Mouse (Mus musculus) ovary, adult 18-20 months (tissue): ENCODE data around the gene Kirrel3.

Experiments used
- DNase-seq: peaks from one replicate; pipeline ENCODE4 v3.0.0; 2022; ENCODE audit warnings: low spot score, mixed read lengths

Kirrel3 gene

DNA sequence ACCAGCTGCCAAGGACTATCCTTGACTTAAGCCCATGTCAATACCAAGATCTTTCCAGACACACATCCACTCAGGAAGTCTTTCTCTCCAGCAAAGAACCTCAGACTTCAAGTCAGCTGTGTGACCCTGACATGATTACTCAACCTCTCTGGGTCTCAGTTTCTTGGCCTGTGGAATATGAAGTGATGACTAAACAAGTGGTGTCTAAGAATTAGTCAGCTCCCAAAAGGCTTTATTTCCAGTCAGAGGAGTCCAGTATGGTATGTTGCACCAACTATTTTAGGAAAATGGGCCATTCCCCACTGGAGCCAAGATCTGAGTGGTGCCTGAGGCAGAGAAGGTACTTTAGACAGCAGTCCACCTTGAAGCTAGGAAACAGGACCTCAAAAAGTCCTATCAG lies 462.0 kb downstream of the Kirrel3 start:
- no peak for DNase-seq

GRCm38 (mm10) chr9:34953420-34953819 lies 467.7 kb downstream of the Kirrel3 start:
- DNase-seq = no peak

GRCm38 (mm10) chr9:34954212-34954611 lies 468.5 kb downstream of the Kirrel3 start:
- DNase-seq = no peak

DNA sequence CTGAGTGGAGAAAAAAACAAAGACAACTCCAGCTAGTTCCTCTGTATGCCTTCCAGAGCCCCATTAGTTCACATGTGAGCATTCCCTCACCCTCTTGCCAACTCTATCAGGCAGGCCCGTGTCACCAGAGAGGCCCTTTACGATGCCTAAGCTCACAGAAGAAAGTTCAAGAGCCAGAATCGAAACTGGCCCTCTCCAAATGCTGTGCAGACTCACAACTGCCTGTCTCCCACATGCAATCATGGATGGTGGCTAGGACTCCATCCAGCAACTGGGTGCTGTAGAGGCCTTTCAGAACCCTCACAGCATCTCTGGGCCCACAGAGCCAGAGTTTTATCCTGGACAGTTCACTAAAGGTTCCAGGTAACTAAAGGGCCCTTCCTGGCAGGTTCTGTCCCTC lies 470.8 kb downstream of the Kirrel3 start:
- DNase-seq = no peak

GRCm38 (mm10) chr9:34957691-34958090 lies 472.0 kb downstream of the Kirrel3 start:
- no peak for DNase-seq

DNA sequence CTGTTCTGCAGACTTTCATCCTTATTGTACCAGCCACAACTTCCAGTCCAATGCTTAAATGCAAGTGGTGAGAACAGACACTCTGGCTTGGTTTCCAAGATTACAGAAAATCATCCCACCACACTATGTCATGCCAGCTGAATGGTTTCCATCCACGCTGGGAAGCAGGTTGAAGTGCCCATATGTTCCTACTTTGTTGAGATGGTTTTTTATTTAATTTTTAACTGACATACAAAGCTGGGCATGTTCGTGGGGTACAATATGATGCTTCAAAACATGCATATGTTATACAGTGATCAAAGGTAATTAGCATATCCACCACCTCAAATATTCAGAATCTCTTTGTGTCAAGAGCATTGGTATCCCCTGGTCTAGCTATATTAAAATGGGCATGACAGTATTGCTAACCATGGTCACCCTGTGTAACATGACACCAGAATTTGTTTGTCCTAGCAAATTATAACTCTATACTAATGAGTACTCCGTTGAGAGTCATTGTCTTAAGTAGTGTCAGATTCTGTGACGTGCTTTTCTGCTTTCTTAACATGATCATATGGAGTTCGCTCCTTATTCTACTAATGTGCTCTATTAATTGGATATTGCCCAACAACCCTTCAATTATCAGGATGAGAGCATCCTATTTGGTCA lies 472.6 kb downstream of the Kirrel3 start:
- no peak for DNase-seq

DNA sequence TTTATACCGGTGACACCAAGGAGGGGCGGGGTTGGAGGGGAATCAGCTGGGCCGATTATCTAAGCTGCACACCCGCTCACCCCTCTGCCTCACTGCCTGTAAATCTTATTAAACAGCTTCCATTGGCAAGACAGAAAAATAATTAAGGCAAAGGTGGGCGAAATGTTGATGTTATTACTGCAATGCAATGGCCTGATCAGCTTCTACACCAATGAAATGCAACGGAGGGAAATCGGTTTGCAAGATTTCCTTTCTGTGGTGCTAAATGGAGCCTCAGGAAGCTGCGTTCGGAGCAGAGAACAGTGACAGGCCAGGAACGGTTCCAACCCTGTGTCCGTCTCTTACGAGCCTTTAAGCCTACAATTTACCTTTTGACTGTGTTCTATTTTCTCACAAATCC lies 475.0 kb downstream of the Kirrel3 start:
- no peak for DNase-seq

- DNase-seq = no peak
These were observed 475.5 kb downstream of the Kirrel3 start for GRCm38 (mm10) chr9:34961171-34961570.

DNA sequence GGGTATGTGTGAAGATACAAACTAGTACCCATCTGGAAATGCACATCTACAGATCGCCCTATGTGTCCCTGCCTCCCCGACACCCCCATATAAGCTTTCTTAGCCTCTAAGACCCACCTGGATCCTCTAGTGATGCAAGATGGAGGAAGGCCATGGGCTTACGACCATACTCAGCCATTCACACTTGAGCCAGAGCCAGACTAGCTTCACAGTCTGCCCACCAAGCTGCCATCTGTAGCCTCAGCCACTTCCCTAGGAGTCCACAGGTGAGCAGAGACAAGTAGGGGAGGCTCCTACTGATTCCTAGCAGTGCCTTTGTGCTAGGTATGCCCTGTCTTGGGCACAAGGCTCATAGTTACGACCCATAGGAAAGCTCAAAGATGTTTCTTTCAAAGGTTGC lies 476.6 kb downstream of the Kirrel3 start:
- DNase-seq = no peak

DNA sequence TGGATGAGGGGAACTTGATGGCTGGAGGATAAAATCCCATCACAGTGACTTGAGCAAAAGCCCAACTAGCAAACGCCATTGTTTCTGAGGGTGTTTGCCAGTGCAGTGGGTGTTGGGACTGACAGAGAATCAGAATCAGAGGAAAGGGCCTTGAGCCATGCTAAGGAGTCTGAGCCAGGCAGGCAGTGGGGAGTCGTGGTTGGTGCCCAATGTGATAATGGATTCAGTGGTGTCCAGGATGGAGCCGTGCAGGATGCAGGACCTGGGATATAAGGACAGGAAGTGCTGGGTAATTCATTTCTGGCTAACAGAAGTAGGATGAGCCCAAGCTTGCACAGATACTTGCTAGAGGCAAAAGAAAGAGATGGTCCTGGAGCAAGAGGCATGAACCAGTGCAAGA lies 477.9 kb downstream of the Kirrel3 start:
- no peak for DNase-seq

GRCm38 (mm10) chr9:34964172-34965040 lies 478.7 kb downstream of the Kirrel3 start:
- no peak for DNase-seq

- no peak for DNase-seq
These were observed 479.3 kb downstream of the Kirrel3 start for GRCm38 (mm10) chr9:34965041-34965415.

GRCm38 (mm10) chr9:34967772-34968171 lies 482.1 kb downstream of the Kirrel3 start:
- DNase-seq = no peak

DNA sequence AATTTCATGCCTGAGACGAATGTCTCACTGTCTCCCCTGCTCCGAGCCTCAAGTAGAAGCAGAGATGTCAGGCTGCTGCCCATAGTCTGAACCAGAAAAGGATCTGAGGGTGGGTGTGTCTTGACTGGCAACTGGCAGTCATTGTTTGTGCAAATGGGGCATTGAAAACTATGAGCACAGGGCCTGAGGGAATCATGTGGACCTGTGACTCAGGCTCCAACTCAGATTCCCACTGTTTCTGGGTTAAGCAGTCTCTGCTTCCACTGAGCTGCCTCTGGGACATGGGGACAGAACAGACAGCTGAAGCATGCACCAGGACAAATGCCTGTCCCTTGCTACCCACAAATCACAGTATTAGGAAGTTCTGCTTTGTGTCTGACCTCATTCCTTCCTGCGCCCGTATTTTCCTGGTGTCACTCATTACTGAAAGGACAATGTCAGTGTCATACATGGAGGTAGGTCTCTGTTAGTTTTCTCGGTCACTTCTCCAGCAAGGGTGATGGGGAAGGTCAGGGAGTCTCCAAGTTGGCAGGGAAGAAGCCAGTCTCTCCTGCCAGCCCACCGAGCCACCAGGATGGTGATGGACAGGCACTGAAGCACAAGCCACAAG lies 484.3 kb downstream of the Kirrel3 start:
- DNase-seq = no peak

GRCm38 (mm10) chr9:34974326-34974725 lies 488.6 kb downstream of the Kirrel3 start:
- no peak for DNase-seq

- DNase-seq = no peak
These were observed 489.6 kb downstream of the Kirrel3 start for GRCm38 (mm10) chr9:34975245-34975644.

- no peak for DNase-seq
These were observed 491.1 kb downstream of the Kirrel3 start for GRCm38 (mm10) chr9:34976596-34977462.

DNA sequence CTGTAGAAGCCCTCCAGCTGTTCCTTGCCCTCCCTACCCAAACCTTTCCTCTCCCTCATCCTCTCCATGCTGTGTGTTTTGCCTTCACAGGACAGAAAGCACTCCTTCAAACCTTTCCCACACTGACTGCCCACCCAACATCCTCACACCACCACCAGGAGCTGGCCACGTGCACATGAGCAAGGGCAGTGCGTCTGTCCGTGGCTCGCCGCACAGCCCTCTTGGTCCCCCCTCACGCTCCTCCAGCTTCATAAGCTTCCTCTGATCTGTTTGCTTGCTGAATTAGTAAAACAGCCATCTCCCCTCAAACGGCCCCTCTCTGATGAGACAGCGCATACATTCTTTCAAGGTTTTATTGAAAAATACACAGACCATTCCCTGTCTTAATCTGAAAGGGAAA lies 492.0 kb downstream of the Kirrel3 start:
- no peak for DNase-seq

DNA sequence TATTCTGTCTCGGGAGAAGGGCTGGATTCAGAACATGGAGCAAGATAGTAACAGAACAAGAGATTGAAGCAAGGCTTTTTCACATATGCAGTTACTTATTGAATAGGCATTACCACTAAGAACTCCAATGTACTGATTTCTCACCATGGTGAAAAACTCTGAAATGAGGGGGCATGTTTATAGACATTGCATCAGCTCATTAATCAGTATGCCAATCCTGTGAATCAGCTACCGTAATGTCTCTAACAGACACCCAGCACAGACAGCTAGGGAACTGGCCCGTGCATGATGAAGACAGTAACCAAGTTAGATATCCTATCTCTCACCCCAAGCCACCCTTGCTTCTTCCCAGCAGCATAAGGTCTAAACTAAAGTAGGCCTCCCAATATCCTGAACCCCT lies 492.5 kb downstream of the Kirrel3 start:
- DNase-seq = no peak

DNA sequence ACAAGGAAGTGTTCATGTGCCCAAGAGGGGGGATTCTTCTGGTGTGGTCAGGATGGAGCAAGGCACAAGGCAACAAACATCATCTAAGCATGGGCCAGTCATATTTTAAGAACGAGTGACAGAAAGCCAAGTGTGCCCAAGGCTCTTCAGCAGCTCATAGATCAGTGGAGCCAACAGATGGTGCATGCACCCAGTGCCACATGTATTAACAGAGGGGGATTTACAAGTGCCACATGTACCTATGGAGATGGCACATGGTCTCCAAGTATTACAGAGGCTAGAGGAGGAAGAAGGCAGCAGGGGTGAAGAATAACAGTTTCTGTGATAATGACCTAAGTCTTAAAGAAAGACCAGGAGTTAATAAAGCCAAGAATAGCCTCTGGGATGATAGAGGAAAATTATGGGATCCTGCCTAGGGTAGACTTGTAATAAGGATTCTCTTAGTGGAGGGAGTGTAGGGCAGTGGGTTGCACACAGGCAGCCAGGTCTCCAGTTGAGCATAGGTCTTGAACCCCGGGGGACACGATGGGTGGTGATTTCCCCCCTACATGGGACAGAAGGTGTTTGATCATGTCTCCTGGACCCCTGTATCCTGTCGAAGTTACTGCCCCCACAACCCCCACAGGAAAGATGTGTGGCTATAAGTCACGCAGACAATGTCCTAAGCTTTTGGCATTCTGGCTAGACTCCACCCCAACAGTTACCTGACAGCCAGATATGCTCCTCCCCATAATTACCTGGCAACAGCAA lies 495.0 kb downstream of the Kirrel3 start:
- no peak for DNase-seq
